Mouse (Mus musculus) testis, adult 2 months (tissue): Measurements from ENCODE around the gene Cyp51.

Experiments used
- CTCF ChIP-seq: fragments of 200-500 bp; IDR thresholded peaks from 2 replicates; pipeline ENCODE4 v1.5.1; 2012; ENCODE audit warnings: low read depth, mild to moderate bottlenecking, inconsistent platforms, low read length, moderate library complexity; ENCODE audit not compliant: control insufficient read depth, insufficient read depth, insufficient replicate concordance
- POLR2A ChIP-seq: fragments of 200-500 bp; IDR thresholded peaks from 2 replicates; pipeline ENCODE4 v1.6.1; 2012; ENCODE audit warnings: low read depth, mild to moderate bottlenecking, inconsistent platforms, low read length, moderate library complexity; ENCODE audit not compliant: control insufficient read depth

GRCm38 (mm10) chr5:4040372-4040771 is 64.2 kb downstream of the Cyp51 start:
- no peak for TF ChIP-seq CTCF
- TF ChIP-seq POLR2A = no peak
